Mouse (Mus musculus): ENCODE measurements around the gene Aldh3b2. TPM values are rescaled to one million over a fixed set of nuclear protein-coding genes. Genes with fewer than 3 reads are reported as not detected.
"Not testable (repeated sequence)": the region's sequence is repeated elsewhere in the genome, so short reads cannot be mapped to it uniquely, and the experiment has no call there.

Gene Aldh3b2
- polyA plus RNA-seq, 1 experiment from 2014 or later = 2.6 TPM

GRCm38 (mm10) chr19:3955033-3955432 lies 17.1 kb upstream of the Aldh3b2 start:
- no peak overlapping the region for H3K27ac ChIP-seq (replicated peaks; ENCODE audit: low read depth, low read length)
- H3K4me2 ChIP-seq (ENCODE audit: low read depth, severe bottlenecking) = no peak overlapping the region
- no peak overlapping the region for H3K4me3 ChIP-seq (ENCODE audit: low read depth, low read length)
- no peaks in the 10 kb centered on the region for H3K9me3 ChIP-seq (ENCODE audit: control insufficient read depth, low read length)
- no peaks in the 10 kb centered on the region for H3K27me3 ChIP-seq (ENCODE audit: control insufficient read depth, insufficient read depth, low read length)
- H3K9ac ChIP-seq (ENCODE audit: low read length) = no peak overlapping the region
- 85% methylated on average over 3 of the region's 3 CpGs for WGBS
- H3K36me3 ChIP-seq (ENCODE audit: control insufficient read depth, insufficient read depth, low read length) = no peaks in the 10 kb centered on the region; the same call in 1 of the 2 replicates
- DNase-seq (ENCODE audit: low spot score) = no peak
- ATAC-seq (ENCODE audit: insufficient number of reproducible peaks, low FRiP score, low TSS enrichment, low read depth) = no peak
- no peaks in the 10 kb centered on the region for H3K4me1 ChIP-seq (ENCODE audit: control insufficient read depth, insufficient read depth, low read length)

GRCm38 (mm10) chr19:3955804-3956203 lies 16.3 kb upstream of the Aldh3b2 start:
- H3K9me3 ChIP-seq (ENCODE audit: control insufficient read depth, low read length) = no peaks in the 10 kb centered on the region
- no peaks in the 10 kb centered on the region for H3K36me3 ChIP-seq (ENCODE audit: control insufficient read depth, insufficient read depth, low read length)
- DNase-seq (ENCODE audit: low spot score) = no peak
- H3K4me2 ChIP-seq (ENCODE audit: low read depth, severe bottlenecking) = no peak overlapping the region
- WGBS = 41% methylated on average over 4 of the region's 4 CpGs
- ATAC-seq (ENCODE audit: insufficient number of reproducible peaks, low FRiP score, low TSS enrichment, low read depth) = no peak
- no peak overlapping the region for H3K27ac ChIP-seq (replicated peaks; ENCODE audit: low read depth, low read length)
- no peak overlapping the region for H3K4me3 ChIP-seq (ENCODE audit: low read depth, low read length)
- no peaks in the 10 kb centered on the region for H3K27me3 ChIP-seq (ENCODE audit: control insufficient read depth, insufficient read depth, low read length)
- H3K4me1 ChIP-seq (ENCODE audit: control insufficient read depth, insufficient read depth, low read length) = no peaks in the 10 kb centered on the region
- H3K9ac ChIP-seq (ENCODE audit: low read length) = no peak overlapping the region

GRCm38 (mm10) chr19:3957296-3958036 lies 14.7 kb upstream of the Aldh3b2 start:
- not testable (repeated sequence) for H3K27ac ChIP-seq (replicated peaks; ENCODE audit: low read depth, low read length); H3K36me3 ChIP-seq (ENCODE audit: control insufficient read depth, insufficient read depth, low read length); H3K4me3 ChIP-seq (ENCODE audit: low read depth, low read length); H3K4me2 ChIP-seq (ENCODE audit: low read depth, severe bottlenecking); ATAC-seq (ENCODE audit: insufficient number of reproducible peaks, low FRiP score, low TSS enrichment, low read depth); H3K4me1 ChIP-seq (ENCODE audit: control insufficient read depth, insufficient read depth, low read length); H3K27me3 ChIP-seq (ENCODE audit: control insufficient read depth, insufficient read depth, low read length); H3K9ac ChIP-seq (ENCODE audit: low read length); H3K9me3 ChIP-seq (ENCODE audit: control insufficient read depth, low read length); DNase-seq (ENCODE audit: low spot score)
- 71% methylated on average over 5 of the region's 5 CpGs for WGBS

- 74% methylated on average over 4 of the region's 4 CpGs for WGBS
Observed at GRCm38 (mm10) chr19:3958470-3958869, 13.7 kb upstream of the Aldh3b2 start, which contains the start of gene Aldh3b3. TSS of gene Aldh3b3 (plus strand) at chr19:3958645.

GRCm38 (mm10) chr19:3959030-3959429 lies 13.1 kb upstream of the Aldh3b2 start:
- Histone ChIP-seq H3K4me2 (ENCODE audit: low read depth, severe bottlenecking) (no peak overlapping the region), H3K4me3 (ENCODE audit: low read depth, low read length) (no peak overlapping the region), H3K4me1 (ENCODE audit: control insufficient read depth, insufficient read depth, low read length) (no peaks in the 10 kb centered on the region), H3K9me3 (ENCODE audit: control insufficient read depth, low read length) (no peaks in the 10 kb centered on the region), H3K36me3 (ENCODE audit: control insufficient read depth, insufficient read depth, low read length) (no peaks in the 10 kb centered on the region), H3K27me3 (ENCODE audit: control insufficient read depth, insufficient read depth, low read length) (no peaks in the 10 kb centered on the region), H3K27ac (replicated peaks; ENCODE audit: low read depth, low read length) (no peak overlapping the region), H3K9ac (ENCODE audit: low read length) (no peak overlapping the region)
- DNase-seq (ENCODE audit: low spot score) (no peak), ATAC-seq (ENCODE audit: insufficient number of reproducible peaks, low FRiP score, low TSS enrichment, low read depth) (no peak)

More at GRCm38 (mm10) chr19:3958470-3958869, 13.7 kb upstream of the Aldh3b2 start, which contains the start of gene Aldh3b3:
- H3K4me1 ChIP-seq (ENCODE audit: control insufficient read depth, insufficient read depth, low read length) = no peaks in the 10 kb centered on the region
- no peak within 1 kb of the TSS for H3K9ac ChIP-seq (ENCODE audit: low read length)
- H3K27me3 ChIP-seq (ENCODE audit: control insufficient read depth, insufficient read depth, low read length) = no peaks in the 10 kb centered on the region
- no peak within 1 kb of the TSS for H3K4me3 ChIP-seq (ENCODE audit: low read depth, low read length)
- no peaks in the 10 kb centered on the region for H3K9me3 ChIP-seq (ENCODE audit: control insufficient read depth, low read length)
- H3K4me2 ChIP-seq (ENCODE audit: low read depth, severe bottlenecking) = no peak within 1 kb of the TSS
- DNase-seq (ENCODE audit: low spot score) (no peak), ATAC-seq (ENCODE audit: insufficient number of reproducible peaks, low FRiP score, low TSS enrichment, low read depth) (no peak)
- H3K27ac ChIP-seq (replicated peaks; ENCODE audit: low read depth, low read length) = no peak within 1 kb of the TSS
- no peaks in the 10 kb centered on the region for H3K36me3 ChIP-seq (ENCODE audit: control insufficient read depth, insufficient read depth, low read length)

- 82% methylated on average over 5 of the region's 5 CpGs for WGBS
- H3K4me1 ChIP-seq (ENCODE audit: control insufficient read depth, insufficient read depth, low read length) = no peaks in the 10 kb centered on the region
- no peaks in the 10 kb centered on the region for H3K9me3 ChIP-seq (ENCODE audit: control insufficient read depth, low read length)
- ATAC-seq (ENCODE audit: insufficient number of reproducible peaks, low FRiP score, low TSS enrichment, low read depth) (no peak), DNase-seq (ENCODE audit: low spot score) (no peak)
- no peak overlapping the region for H3K27ac ChIP-seq (replicated peaks; ENCODE audit: low read depth, low read length)
- no peaks in the 10 kb centered on the region for H3K27me3 ChIP-seq (ENCODE audit: control insufficient read depth, insufficient read depth, low read length)
- no peak overlapping the region for H3K9ac ChIP-seq (ENCODE audit: low read length)
- H3K4me3 ChIP-seq (ENCODE audit: low read depth, low read length) = no peak overlapping the region
- H3K36me3 ChIP-seq (ENCODE audit: control insufficient read depth, insufficient read depth, low read length) = no peaks in the 10 kb centered on the region
- no peak overlapping the region for H3K4me2 ChIP-seq (ENCODE audit: low read depth, severe bottlenecking)
Observed at GRCm38 (mm10) chr19:3960211-3960610, 11.9 kb upstream of the Aldh3b2 start.

- H3K9me3 ChIP-seq (ENCODE audit: control insufficient read depth, low read length); DNase-seq (ENCODE audit: low spot score); H3K36me3 ChIP-seq (ENCODE audit: control insufficient read depth, insufficient read depth, low read length); H3K4me1 ChIP-seq (ENCODE audit: control insufficient read depth, insufficient read depth, low read length); H3K27ac ChIP-seq (replicated peaks; ENCODE audit: low read depth, low read length); H3K4me3 ChIP-seq (ENCODE audit: low read depth, low read length); H3K27me3 ChIP-seq (ENCODE audit: control insufficient read depth, insufficient read depth, low read length); H3K9ac ChIP-seq (ENCODE audit: low read length); ATAC-seq (ENCODE audit: insufficient number of reproducible peaks, low FRiP score, low TSS enrichment, low read depth); H3K4me2 ChIP-seq (ENCODE audit: low read depth, severe bottlenecking): not testable (repeated sequence)
- 90% methylated on average over 6 of the region's 6 CpGs for WGBS
Observed at GRCm38 (mm10) chr19:3961805-3962204, 10.3 kb upstream of the Aldh3b2 start.

GRCm38 (mm10) chr19:3962469-3962868 lies 9.7 kb upstream of the Aldh3b2 start:
- Histone ChIP-seq H3K27me3 (ENCODE audit: control insufficient read depth, insufficient read depth, low read length) (no peaks in the 10 kb centered on the region), H3K36me3 (ENCODE audit: control insufficient read depth, insufficient read depth, low read length) (no peaks in the 10 kb centered on the region), H3K9me3 (ENCODE audit: control insufficient read depth, low read length) (no peaks in the 10 kb centered on the region), H3K9ac (ENCODE audit: low read length) (no peak overlapping the region), H3K4me3 (ENCODE audit: low read depth, low read length) (no peak overlapping the region), H3K4me2 (ENCODE audit: low read depth, severe bottlenecking) (no peak overlapping the region), H3K27ac (replicated peaks; ENCODE audit: low read depth, low read length) (no peak overlapping the region), H3K4me1 (ENCODE audit: control insufficient read depth, insufficient read depth, low read length) (no peaks in the 10 kb centered on the region)
- DNase-seq (ENCODE audit: low spot score) = no peak
- ATAC-seq (ENCODE audit: insufficient number of reproducible peaks, low FRiP score, low TSS enrichment, low read depth) = no peak
- WGBS = 20% methylated on average over 2 of the region's 2 CpGs

GRCm38 (mm10) chr19:3964030-3964429 lies 8.1 kb upstream of the Aldh3b2 start:
- Histone ChIP-seq H3K27me3 (ENCODE audit: control insufficient read depth, insufficient read depth, low read length) (no peaks in the 10 kb centered on the region), H3K9ac (ENCODE audit: low read length) (no peak overlapping the region), H3K4me3 (ENCODE audit: low read depth, low read length) (no peak overlapping the region), H3K4me1 (ENCODE audit: control insufficient read depth, insufficient read depth, low read length) (no peaks in the 10 kb centered on the region), H3K36me3 (ENCODE audit: control insufficient read depth, insufficient read depth, low read length) (no peaks in the 10 kb centered on the region), H3K27ac (replicated peaks; ENCODE audit: low read depth, low read length) (no peak overlapping the region), H3K4me2 (ENCODE audit: low read depth, severe bottlenecking) (no peak overlapping the region), H3K9me3 (ENCODE audit: control insufficient read depth, low read length) (no peaks in the 10 kb centered on the region)
- no peak for DNase-seq (ENCODE audit: low spot score)
- 77% methylated on average over 4 of the region's 4 CpGs for WGBS
- no peak for ATAC-seq (ENCODE audit: insufficient number of reproducible peaks, low FRiP score, low TSS enrichment, low read depth)

Data from limb, embryonic 11.5 days (tissue).